Mouse (Mus musculus): ENCODE results near the gene Rcc2. TPM values are rescaled to one million over a fixed set of nuclear protein-coding genes. Genes with fewer than 3 reads are reported as not detected.

Rcc2 gene
- total RNA-seq, 2 experiments from 2014 or later = 63.3 to 85.8 TPM

DNA sequence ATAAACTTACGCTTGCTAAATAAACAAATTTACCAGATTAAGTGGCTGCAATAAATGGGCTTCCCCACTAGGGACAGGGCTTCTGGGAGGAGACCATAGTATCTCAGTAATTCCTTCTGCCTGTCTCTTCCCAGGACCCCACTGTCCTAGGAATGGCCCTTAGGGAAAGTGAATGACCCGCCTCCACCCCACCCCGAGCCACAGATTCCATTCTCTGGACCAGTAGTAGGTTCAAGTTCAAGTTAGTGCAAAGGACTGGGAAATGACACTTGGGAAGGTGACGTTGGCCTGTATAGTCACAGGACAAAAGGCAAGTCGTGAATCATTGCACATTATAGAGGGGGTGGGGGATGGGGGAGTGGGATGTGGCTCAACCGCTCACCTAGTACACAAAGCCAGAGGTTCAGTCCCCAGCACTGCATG is 15.4 kb upstream of the Rcc2 start:
- no peak for DNase-seq

DNA sequence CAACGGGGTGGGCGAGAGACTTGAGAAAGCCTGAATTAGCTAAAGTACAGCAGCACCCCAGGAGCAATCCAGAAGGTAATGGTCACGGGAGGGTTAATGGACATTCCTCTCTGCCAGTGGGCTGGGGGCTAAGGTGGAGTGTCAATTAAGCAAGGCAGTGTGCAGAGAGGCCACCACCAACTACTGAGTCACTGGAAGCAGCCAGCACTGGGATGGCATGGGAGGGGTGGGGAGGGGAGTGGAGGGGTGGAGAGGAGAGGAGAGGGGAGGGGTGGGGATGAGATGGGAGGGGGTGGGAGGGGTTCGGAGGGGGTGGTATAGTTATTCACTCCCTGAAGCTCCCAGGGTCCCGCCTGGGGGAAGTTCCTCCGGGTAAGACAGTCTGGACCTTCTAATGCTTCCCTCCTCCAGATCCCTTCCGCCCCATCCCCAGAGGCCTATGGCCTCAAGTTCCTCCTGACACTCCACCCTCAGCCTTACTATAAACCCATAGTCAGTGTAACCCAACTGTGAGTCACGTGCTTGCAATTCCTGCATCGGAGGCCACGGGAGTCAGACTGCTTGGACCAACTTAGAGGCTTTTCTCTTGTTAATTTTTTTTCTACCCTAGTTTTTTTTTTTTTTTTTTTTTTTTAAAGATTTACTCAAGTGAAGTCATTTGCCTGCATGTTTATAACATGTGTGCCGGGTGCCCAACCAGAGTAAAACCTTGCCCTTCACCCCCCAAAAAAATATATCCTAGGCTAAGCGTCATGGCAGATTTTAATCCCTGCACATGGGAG is 12.1 kb upstream of the Rcc2 start:
- DNase-seq = no peak

DNA sequence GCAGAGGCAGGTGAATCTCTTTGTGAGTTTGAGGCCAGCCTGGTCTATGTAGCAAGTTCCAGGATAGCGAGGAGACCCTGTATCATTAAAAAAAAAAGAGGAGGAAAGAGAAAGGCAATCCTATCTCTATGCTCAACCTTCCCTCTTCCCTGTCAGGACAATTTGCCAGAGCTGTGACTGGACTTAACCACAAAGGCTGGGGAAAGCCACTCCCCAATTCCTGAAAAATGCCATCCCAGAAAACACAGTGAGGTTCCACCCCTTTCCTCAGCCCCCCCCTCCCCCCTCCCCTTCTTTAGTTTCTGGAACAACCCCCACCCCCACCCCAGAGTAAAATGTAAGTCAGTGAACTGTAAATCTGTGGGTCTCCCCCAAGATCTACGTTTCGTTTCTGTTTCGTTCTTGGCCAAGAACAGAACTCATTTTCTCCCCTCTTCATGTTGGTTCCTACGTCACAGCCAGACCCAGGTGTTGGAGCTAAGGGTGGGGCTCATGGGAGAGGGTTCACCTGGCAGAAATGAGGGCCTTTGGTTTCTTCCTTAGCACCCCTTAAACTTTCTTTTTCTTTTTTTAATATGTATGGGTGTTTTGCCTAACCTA is 11.4 kb upstream of the Rcc2 start:
- DNase-seq = no peak

DNA sequence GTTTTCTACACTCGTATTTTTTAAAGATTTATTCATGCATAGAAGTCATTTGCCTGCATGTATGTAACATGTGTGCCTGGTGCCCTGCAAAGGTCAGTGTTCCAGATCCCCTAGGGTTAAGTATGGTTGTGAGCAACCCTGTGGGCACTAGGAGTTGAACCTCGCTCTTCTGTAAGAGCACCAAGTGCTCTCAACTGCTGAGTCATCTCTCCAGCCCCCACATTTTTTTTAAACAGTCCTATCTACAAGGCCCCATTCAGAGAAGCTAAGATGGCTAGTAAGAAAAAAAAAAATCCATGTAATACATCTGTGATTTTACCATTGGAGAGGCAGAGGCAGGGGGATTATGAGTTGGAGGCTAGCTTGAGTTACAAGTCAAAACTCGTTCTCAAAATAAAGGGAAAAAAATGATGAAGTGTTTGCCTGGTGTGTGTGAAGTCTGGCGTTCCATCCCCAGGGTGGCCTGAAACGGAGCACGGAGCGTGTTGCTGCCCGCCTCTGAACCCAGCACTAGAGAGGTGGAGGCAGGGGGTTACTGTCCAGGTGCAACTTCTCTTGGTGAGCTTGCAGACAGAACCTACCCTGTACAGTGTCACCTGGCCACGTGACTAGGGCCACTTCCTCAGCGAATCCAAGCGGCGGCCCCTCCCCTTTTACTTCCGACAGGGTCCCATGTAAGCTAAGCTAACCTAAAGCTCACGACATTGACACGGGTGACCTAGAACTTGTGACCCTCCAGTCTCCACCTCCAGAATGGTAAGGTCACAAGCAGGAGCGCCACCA is 10.3 kb upstream of the Rcc2 start:
- DNase-seq = no peak

DNA sequence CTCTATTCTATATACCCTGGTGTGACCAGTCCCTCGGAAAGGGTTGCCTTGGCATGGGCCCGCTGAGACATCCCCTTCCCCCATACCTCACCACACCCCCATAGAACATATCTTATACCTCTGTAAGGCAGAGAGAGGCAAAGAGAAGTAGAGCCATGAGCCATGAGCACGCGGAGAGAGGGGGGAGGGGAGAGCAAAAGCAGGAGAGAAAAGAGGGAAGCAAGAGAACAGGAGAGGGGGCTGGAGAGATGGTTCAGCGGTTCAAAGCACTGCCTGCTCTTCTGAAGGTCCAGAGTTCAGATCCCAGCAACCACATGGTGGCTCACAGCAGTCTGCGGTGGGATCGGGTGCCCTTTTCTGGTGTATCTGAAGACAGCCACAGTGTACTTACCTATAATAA is 8.9 kb upstream of the Rcc2 start:
- DNase-seq = no peak

DNA sequence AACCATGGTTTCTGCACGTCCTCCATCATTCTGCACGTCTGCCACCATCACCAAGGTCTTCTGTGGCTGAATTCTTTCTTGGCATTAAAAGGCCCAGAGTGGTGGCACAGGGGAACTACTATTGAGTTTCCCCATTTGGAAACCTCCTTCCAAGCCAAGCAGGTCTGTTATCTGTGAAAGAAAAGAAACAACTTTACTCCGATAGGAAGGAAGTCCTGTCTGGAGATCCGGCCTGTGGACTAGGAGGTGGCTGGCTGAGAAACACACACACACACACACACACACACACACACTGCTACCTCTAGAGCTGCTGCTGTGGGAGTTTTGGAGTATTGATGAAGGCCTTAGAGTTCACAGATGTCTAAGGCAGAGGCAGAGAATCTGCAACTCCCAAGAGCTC is 6.8 kb upstream of the Rcc2 start:
- no peak for DNase-seq

DNA sequence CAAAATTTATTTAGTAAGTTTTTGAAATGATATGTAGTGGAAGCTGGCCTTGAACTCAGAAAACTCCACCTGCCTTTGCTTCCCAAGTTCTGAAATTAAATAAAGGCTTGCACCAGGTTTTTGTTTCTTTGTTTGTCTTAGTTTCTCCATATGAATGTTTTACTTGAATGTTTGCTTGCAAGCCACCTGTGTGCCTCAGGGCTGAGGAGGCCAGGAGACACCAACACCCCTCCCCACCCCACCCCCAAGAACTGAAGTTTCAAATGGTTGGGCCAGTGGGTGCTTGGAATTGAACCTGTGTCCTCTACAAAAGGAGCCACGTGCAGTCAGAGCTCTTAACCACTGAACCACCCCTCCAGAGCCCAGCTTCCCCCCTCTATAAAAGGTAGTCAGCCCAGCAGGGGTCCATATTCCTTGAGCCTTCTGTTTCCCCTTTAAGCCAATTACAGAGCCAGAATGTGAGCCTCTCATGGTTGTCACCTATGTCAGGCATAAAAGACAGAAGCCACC is 5.7 kb upstream of the Rcc2 start:
- no peak for DNase-seq

DNA sequence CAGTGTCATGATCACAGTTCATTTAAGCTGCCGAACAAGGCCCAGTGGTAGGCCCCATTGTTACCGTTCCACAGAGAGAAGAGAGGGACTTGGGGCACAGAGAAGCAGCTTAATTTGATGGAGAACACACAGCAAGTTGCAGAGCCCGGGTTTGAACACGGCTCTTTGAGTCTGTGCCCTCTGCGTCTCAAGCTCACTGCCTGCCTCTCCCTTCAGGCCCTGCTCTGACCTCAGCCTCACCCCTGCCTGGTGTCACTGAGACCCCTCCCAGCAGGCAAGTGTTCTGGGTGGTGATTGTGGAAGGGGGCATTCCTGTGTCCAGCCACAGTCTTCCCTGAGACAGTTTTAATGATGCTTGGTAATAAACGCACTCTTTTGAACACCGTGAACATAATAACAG is 5.2 kb upstream of the Rcc2 start:
- no peak for DNase-seq

DNA sequence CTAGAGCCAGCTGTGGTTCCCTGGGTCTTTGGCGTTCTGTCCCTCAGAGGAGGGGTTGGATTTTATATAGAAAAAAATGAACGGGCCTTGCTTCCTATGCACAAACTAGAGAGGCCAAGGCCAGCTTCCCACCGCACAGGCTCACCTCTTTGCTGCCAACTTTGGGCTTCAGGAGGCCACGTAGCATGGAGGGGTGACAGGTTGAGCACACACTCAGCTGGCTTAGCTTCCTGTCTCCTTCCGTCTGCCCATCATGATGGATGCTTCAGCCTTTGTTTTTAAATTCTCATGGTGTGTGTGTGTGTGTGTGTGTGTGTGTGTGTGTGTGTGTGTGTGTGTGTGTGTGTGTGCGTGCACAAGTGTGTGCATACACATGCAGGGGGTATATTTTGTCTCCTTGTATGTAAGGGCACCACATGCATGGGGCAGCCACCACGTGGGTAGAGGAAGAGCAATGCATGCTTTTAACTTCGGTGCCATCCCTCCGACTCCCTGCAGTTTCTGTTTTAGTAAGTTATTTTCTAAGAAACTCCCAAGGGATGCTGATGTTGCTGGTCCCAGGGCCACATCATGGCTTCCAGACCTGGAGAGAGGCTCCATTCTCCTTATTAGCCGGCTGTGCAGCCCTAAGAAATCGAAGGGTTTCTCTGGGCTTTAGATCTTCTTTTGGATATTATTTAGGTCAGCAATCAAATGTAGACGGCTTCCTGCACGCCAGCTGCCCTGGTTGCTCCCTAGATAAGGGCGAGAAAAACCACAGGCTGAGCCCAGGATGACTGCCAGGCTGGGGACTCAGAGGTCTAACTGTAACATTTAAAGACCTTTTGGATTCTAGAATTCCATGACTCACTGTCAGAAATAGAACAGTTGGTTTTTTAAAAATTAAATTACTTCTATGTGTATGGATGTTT is 4.4 kb upstream of the Rcc2 start:
- DNase-seq = peak in 1 of 2 experiments; percentile 30

DNA sequence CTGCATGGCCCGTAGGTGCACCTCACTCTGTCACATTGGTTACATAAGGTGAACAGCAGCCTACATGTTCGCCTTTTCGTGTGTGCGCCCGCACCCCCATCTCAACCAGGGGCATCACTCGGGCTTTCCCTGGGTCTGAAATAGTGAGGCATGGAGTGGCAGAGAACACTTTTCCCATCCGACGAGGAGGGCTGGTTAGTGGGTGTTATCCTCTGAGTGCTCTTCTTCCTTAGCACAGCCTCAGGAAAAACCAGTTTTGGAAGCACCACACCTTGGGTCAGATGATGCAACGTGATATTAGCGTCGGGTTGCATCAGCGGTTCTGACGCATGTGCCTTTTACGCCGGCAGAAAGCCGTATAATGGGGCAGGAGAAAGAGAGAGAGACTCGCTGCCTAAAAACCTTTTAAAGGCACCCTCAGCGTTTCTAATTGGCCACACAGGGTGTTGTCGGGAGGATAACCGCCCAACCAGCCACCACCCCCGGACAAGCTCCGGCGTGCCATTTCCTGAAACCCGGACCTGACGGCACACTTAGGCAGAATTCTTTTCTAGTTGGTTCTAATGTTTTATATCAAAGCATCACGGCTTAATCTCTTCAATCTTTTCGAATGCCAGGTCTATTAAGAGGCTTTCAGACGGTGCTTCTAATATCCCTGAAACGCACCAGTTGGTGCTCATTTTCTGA is 757 bp upstream of the Rcc2 start:
- DNase-seq = peak; percentile 81 to 83

DNA sequence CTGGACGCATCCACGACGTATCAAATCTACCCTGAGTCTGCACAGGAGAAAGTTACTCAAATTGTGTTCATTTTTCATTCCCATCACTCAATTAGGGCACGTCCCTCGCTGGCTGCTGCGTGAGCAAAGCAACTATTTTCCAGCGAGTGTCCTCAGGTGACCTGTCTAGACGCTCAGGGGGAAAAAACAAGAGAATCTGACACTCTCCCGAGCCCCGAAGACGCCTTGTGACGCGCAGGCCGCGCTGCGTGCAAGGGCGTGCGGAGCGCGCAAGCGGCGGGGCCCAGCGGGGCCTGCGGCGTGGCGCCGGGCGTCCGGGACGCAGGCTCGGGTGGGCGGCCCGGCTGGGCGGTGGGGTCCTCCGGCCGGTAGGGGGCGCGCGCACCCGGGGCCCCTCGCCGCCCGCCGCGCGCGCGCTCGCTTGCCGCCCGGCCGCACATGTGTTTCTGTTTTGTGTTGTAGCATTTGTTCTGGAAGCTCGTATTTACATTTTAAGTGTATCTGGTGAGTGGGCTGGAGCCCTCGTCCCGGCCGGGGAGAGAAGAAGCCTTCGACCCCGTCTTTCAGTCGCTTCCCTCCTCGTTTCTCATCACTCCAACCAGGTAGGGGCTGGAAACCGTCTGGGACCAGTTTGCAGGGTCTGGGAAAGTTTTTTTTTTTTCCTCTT is 841 bp downstream of the Rcc2 start:
- DNase-seq = peak; percentile 82 to 91

DNA sequence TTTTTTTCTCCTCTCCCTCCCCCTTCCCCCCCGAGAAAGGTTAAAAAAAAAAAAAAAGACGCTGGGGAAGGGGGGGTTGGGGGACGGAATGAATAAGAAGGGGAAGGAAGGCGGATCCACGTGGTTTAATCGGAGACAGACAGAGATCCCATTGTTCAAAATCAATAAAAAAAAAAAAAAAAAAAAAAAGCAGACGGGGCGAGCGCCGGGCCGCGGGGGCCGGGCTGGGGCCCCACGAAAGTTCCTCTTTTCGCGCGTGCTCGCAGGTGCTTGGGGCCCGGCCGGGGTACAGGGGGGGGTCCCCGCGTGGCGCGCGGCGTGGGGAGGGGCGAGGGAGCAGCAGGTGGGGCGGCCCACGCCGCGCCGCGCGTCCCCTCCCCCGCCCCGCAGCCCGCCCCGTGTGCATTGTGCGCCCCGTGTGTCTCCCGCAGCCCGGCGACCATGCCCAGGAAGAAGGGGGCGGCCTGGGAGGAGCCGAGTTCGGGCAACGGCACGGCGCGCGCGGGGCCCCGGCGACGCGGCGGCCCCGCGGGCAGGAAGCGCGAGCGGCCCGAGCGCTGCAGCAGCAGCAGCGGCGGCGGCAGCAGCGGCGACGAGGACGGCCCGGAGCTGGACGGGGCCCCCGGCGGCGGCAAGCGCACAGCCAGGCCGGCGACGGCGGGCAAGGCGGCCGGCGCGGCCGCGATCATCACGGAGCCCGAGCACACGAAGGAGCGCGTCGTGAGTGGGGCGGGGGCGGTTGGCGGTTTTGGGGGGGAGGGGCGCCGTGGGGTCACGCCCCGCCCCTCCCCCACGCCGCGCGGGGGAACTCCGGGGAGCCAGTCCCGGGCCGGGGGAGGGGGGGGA is 1.6 kb downstream of the Rcc2 start:
- DNase-seq = peak; percentile 38 to 62

DNA sequence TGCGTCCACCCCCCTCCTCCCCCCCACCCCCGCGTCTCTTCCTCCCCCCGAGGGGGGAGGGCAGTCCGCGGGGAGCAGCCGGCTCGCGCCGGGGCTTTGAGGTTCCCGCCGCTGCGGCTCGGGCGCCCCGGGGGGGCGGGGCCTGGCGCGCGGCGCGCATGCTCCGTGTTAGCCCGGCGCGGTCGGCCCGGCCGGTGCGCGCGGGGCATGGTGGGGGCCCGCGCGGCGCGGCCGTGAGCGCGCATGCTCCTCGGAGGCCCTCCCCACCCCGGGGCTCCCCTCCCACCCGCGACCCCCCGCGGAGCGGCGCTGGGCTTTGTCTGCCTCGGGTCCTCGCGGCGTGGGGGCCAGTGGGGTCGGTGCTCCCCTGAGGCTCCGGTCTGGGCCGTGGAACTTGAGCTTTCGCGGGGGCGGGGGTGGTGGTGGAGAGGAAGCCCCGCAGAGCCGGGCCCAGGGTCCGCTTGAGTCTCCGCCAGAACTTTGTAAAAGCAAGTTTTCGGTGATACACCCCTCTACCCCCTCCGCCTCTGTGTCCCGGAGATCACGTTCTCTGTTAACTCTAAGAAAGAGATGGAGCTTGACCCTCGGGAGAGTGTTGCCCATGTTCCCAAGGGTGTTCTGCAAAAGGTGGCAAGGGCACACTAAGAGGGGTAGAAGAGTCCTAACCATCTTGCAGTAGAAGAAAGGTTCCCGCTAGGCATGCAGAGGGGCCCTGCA is 2.4 kb downstream of the Rcc2 start:
- peak; percentile 92 to 97 for DNase-seq

DNA sequence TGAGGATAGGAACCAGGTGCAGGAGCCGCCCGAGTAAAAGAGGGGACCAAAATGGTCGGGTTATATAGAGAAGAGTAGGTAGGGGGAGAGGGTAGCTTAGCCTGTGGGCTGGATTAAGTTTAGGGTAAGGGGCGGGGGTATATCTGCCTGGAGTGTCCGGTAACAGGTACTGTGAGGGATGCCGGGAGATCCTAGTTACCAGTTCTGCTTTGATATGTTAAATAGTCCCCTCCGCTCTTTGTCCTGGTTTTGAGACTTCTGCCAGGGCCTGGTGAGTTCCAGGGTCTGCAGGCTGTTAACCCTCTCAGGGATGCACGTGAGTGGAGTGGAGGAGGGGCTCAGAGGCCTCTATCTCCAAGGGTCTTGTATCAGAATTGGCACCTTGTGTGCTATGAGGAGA is 3.3 kb downstream of the Rcc2 start:
- no peak for DNase-seq

DNA sequence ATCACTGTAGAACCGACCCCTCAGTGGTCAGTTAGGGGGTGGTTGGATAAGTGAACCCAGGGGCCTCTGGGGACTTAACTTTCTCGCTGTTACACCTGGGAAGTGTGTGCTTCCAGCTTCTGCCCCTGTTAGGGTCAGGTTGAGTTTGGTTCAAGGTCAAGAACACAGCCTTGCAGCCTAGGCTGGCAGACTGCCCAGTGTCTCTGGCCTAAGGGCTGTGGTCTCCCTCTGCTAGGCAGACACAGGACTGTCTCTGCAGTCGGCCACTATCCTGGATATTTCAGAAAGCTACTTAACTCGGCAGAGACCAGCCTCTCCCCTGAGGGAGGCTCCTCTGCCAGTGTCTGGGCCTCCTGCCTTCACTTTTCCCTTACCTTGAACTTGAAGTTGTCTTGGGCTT is 3.8 kb downstream of the Rcc2 start:
- peak in 1 of 2 experiments; percentile 53 for DNase-seq

DNA sequence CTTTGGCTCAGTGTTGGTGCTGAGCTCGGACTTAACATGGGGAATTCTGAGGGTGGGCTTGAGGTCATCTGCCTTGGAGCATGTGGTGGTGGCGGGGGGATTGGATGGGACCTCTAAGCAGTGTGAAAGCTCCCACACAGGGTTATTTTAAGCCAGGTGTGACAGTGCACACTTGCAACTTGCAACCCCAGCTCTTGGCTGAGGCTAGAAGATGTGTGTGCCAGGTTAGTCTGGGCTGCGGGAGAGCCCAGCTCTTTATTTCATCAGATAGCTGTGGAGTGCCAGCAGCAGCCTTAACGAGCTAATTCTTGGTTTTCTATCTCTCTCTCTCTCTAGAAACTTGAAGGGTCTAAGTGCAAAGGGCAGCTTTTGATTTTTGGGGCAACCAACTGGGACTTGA is 7.3 kb downstream of the Rcc2 start:
- no peak for DNase-seq

DNA sequence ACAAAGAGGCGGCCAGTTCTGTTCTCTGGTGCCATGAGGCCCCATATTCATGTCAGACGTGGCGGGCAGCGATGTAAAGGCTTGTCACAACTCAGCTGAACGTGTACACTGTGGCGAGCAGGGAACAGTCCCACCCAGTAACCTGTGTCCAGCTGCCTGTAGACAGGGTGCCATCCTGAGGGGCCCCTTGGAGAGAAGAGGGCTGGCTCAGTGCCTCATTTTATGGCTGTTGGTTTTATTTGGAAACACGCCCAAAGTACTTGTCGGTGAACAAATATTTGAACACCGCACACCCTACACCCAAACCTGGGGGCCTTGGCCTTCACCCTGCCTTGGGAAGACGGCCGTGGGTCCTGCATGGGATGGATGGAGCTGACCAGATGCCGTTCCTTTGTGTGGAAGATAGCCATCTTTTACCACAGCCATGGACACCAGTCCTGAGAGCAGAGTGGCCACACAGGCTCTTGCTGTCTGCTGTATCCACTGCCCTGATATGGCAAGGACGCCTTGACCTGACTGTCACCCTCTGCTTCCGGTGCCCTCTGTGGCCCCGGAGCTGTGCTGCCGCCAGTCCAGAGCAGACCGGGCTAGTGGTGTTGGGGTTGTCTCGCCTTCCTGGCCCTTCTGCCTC is 8.1 kb downstream of the Rcc2 start:
- DNase-seq = no peak

DNA sequence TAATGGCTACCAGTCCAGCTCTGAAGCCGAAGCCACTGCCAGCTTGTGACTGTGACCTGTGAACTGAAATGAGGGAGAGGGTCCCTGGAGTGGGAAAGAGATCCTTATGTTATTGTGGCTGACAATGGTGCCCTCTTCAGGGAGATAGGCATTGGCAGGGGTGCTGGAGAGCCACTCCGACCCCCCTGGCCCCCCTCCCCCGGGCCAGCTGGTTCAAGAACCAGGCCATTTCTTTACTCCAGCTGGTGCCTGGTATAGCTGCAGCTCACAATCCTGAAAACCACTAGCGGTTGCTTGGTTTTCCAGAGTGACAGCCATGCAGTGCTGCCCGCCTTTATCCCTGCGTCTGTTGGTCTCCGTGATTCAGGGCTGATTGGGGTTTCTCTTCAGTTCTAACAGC is 8.8 kb downstream of the Rcc2 start:
- DNase-seq = no peak

DNA sequence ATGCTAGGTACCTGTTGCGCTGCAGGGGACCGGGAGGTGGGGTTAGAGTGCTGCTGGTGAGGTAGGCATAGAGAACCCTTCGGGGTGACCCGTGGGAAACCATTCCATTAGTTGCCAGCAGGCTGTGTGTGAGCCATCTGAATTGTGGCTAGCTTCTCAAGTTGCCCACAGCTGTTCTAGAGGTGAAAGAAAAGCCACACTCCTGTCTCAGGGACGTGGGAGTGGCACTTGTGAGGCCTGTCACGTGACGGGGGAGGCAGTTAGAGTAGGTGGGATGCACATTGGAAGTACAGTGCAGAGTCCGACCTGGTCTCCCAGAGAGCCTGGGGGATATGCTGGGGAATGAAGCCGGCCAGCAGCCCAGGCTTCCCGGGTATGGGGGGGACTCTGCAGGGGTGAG is 9.3 kb downstream of the Rcc2 start:
- no peak for DNase-seq
